Mouse (Mus musculus) lung, adult 2 months (tissue): ENCODE data around the gene Enah.

Source experiments
- CTCF ChIP-seq: fragments of 200-500 bp; IDR thresholded peaks from 2 replicates; pipeline ENCODE4 v1.5.1; 2011; ENCODE audit warnings: mild to moderate bottlenecking, low read length, control low read depth; ENCODE audit not compliant: insufficient read depth
- POLR2A ChIP-seq: fragments of 200-500 bp; IDR thresholded peaks from 2 replicates; pipeline ENCODE4 v1.6.1; 2011; ENCODE audit warnings: low read depth, mild to moderate bottlenecking, control low read depth, low read length, borderline replicate concordance; ENCODE audit errors: extremely low read depth

GRCm38 (mm10) chr1:182019926-182020801, at the start of gene Enah:
- TF ChIP-seq POLR2A (no peak), CTCF (no peak)
